Mouse (Mus musculus) fat pad, adult 2 months (tissue): ENCODE data around the gene Pank1.

Source experiments
- DNase-seq: peaks from one replicate; pipeline ENCODE4 v3.0.0-alpha.2; 2011; ENCODE audit warnings: low read depth, low spot score; ENCODE audit errors: extremely low read depth

Gene Pank1

DNA sequence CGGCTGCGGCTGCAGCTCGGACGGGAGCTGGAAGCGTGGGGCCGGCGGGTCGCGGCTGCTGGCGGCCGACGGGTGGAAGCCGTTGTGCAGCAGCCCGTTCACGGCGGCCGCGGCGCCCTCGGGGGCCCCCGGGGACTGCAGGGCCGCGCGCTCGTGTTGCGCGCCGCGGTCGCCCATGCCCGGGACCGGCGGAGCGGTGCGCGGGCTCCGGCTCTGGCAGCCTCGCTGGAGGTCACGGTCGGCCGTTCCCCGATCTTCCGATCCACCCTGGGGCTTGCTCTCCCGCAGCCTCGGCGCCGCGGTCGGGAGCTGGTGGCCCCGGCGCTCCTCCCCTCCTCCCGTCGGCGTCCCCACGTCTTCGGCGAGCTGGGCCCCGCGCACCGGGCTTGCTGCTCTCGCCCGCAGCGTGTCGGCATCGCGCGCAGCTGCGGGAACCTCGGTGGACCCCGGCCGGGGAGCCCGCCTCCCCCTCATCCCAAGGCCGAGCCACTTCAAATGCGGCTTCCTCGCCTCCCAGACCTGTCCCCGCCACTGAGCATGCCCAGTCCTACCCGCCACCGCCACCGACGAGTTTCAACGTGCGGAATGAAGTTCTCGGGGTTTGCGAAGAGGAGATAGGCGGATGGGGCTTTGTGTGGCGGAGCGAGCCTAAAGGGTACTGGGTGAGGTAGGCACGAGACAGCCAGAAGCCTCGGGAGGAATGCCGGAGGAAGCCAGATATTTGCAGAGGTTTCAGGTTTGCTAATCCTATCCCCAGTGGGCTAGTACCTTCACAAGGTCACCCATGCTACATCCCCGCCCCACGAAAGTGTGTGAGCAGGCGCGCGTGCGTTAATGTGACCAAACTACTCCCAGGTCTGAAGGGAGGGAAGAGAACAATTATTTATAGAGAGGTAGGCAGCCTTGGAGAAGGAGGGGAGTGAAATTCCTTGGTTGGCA lies at the start of gene Pank1:
TSS of gene Pank1 (minus strand) at position 853 of the 939 bp plus-strand sequence.
- no peak for DNase-seq

DNA sequence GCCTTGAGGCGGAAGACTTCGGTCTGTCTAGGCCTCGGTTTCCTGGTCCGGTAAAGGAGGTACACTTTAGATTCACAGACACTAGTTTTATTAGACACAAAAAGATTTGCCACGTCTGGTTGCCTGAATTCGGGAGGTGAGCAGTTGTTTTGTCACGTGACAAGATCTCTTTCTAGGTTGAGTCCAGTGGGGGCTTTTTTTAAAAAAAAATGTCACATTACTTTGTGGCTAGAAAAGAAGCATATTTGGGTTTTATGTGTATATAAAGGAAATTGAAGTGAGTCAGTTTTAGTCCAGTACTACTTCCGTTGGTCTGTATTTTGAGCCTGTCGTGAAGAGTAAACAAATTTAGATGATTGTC lies 43.3 kb upstream of the Pank1 start:
- no peak for DNase-seq

DNA sequence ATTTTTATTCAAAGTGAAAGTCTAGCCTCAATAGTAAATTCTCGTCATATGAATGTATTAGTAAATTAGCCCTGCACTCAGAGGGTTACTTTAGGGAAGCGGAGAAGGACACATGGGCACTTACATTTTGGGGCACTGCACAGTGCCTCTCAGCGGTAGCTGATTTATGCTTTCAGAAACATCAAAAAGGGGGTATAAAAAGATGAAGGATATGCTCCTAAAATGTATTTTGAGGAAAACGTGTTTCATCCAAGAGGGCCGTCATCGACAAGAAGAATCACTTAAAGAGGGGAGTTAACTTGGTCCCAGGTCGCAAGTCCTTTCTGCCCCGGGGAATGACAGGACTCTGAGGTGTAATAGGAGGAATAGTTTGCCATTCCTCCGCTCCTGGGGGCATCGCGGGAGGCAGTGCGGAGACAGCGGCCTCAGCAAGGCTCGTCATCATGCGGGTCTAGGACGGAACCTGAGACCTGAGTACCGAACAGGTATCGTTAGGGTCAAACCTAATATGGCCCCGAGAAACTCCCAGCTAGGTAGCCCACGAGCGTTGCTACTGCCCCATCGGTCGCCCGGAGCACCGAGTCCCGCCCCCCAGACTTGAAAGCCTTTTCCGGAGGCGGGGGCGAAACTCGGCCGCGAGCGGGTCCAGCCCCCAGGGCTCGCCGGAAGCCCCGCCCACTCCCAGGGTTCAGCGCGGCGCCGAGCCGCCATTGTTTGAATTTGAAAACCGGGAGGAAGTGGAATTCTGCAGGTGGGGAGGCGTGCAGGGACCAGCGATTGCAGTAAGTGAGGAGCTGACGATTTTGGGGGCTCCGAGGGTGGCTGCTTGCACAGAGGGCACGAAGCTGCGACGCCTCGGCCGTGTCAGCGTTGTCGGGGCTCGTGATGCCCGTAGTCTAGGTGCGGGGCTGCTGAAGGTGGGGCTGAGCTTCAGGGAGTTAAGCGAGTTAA lies 42.7 kb upstream of the Pank1 start, which contains the start of gene Kif20b:
TSS of gene Kif20b (plus strand) at position 710 of the 951 bp plus-strand sequence.
- DNase-seq, result no peak

DNA sequence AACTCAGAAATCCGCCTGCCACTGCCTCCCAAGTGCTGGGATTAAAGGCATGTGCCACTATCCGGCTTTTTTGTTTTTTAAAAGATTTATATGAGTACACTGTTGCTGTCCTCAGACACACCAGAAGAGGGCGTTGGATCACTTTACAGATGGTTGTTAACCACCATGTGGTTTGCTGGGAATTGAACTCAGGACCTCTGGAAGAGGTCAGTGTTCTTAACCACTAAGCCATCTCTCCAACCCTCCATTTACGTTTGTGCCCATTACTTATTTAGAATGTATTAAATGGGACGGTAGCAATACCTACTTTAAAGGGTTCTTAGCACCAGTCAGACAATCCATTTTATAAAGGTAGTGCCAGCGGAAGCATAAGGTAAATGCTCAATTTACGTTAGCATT lies 42.0 kb upstream of the Pank1 start:
- DNase-seq, result no peak

DNA sequence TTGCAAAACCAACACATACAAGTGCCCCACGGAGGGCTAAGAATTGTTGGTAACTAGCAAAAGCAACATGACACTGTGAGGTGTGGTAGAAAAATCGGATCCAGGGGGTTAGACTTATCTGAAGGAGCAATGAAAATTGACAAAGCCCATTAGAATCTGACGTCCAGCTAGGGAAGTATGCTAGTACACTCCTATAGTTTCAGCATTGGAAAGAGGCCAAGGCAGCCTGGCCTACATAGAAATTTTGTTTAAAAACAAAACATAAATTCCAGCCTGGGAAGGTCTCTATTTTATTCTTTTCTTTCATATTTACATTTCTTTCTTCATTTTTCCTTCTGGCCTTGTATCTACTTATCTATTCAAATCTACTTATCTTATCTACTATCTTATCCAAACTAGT lies 41.3 kb upstream of the Pank1 start:
- no peak for DNase-seq

DNA sequence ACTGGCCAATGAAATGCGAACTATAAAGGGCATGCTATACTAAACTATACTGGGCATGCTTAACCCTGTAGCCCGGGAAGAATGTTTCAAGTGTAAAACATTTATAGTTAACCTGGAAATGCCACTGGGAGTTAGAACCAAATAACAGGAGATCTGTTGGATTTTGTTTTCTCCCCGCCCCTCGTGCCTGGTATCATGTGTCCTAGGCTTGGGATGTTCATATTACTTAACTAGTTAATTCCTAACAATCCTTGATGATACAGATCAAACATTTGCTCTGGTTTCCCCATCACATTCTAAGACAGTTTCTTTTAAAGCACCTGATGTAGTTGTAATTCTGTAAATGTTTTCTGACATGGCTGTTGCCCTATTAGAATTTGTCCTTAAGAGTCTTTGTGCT lies 40.8 kb upstream of the Pank1 start:
- DNase-seq, result no peak

DNA sequence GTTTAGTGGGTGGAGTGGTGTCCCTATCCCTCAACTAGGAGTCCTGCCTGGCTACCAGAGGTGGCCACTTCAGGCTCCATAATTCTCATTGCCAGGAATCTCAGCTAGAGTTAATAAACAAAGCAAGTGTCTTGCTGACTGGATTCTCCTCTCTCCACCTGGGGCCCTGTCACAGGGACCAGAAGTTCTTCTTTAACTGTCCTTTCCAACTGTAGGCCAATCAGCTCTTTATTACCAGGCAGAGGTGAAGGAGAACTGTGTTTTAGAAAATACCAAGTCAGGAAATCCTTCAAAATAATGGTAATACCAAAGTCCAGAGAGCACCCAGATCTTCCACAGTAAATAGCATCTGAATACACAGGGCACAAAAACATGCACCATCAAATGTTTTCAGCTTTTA lies 33.1 kb upstream of the Pank1 start:
- DNase-seq, result no peak

DNA sequence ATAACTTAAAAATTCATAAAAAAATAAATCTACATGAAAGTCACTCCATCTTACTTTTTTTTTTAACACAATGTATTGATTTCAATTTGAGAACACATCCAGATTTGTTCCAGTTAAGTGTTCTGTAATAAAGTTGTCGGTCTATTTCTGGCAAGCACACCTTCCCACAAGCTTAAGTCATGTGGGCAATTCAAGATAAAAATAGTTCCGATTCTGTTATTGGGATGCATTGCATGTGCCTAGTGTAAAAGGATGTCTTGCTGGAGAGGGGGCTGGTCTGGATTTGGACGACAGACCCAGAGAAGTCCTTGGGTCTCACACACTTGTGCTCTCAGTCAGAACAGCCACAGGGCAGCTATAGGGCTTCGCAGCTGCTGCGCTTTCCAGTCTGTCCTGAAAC lies 27.5 kb upstream of the Pank1 start:
- DNase-seq, result no peak

DNA sequence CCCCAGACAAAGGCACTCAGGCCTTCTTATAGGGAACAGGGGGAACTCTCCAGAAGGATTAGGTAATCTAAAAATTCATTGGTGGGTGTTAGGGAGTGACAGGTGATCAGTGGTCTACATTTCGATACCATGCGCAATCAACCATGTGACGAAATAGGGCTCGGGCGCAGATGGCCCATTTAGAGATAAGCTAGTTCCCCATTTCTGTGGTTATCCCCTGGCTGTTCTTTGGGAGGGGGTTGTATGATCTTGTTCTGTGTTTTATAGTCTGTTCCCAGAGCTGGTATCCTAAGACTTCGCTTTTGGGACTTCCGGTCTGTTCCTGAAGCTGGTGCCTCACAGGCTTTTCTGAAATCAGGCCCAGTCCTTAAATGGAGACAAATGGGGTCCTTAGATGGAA lies 26.2 kb upstream of the Pank1 start:
- DNase-seq, result no peak

DNA sequence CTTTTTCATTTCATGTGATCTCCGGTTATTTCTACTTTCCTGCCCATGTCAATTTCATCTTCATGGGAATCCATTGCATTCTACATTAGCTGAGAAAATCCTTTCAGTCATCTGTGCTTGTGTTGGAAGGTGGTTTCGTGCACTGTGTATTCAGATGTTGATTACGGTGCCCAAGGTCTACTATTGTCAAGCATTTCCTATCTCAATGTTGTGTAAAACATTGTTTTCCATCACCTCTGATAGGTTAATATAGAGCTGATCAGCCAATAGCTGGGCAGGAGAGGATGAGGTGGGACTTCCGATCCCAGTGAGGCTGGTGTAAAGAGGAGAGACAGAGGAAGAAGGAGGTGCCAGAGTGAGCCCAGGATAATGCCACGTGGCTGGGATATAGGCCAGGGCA lies 24.8 kb upstream of the Pank1 start:
- DNase-seq, result no peak

DNA sequence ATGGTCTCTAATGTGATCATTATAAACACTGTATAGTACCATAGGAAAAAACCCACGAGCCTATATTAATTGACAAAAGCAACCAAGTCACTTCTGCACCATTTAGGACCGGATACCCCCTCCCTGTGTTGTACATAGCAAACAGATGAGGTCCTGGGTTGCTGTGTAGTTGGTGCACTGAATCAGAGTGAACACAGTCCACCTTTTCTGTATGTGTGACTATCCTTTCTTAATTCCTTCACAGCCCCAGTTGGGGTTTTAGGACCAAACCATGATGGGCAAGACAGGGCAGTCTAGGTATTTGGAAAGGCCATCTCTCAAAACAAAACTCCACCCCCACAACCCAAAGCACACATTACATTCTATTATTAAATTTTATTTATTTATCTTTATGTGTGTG lies 22.5 kb upstream of the Pank1 start:
- no peak for DNase-seq

DNA sequence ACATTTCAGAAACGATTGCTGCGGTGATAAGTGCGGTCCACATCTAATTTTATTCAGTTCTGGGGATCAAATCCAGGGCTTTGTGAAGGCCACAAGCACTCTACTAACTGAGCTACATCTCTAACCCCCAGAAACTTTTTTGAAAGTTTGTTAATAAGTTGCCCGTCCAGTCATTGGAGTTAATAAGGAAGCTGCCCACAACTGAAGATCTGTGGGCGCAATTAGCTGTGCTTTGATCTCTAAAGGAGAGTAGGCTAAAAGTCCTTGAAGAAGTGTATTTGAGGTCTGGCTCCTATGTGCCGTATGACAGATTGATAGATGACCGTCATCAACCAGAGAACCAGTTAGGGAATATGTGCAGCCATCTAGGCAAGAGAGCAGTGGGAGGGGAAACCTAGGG lies 22.0 kb upstream of the Pank1 start:
- DNase-seq, result no peak

DNA sequence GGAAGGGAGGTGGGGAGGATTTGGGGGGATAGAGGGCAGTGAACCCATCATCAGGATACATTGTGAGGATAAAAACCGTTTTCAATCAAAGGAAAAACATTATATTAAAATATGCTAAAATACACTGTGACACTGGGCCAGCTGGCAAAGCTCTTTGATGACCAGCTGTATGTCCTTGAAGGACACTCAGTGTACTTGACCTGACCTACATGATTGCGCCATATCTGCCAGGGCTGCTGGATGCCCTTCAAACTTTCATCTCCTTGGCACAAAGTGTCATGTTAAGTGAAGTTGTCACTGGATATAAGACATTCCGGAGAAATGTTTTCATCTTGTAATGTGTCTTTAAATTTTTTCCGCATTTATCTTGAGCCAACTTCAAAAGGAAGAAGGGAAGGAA lies 19.7 kb upstream of the Pank1 start:
- DNase-seq, result no peak

DNA sequence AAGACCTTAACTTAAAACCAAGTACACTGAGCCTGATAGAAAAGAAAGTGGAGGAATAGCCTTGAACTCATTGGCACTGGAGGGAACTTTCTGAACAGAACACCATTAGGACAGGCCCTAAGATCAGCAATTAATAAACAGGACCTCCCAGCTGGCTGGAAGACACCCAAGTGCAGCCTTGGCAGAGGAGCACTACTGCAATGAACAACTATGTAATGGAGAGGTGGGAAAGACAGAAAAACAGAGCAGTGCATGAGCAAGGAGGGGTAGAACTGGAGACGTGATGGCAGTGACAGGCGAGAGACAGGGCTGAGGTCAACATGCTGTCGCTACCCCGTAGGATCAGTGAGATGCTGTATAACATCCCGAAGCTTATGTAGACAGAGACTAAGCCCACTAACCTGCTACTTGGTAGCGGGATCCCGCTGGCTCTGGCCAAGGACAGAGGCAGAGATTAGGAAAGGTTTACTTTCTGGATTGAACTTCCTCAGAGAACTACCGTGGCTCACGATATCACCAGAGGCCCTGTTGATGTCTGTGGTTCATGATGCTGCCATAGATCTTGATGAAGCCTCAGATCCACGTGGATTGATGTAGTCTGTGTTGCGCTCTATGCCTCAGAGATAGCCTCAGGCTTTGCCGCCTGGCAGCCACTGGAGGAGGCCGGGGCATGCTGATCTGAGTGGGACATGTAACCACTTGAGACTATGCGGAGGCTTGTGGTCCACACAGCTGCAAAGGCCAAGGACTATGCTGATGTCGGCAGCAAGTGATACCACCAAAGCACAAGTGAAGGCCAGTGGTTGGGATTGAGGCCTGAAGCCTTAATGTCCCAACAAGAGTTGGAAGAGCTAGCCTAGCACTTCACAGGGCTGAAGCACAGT lies 18.1 kb upstream of the Pank1 start:
- no peak for DNase-seq

DNA sequence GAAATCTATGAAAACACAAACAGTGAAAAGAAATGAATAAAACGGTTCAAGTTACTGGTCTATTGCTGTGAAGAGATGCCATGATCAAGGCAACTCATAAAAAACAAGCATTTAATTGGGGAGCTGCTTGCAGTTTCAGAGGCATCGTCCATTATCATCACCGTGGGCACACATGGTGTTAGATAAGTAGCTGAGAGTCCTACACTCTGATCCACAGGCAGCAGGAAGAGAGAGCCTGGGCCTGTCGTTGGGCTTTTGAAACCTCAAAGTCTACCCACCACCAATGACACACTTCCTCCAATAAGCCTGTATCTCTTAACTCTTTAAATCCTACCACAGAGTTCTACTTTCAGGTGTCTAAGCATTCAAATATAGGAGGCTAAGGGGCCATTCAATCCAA lies 15.8 kb upstream of the Pank1 start:
- no peak for DNase-seq

DNA sequence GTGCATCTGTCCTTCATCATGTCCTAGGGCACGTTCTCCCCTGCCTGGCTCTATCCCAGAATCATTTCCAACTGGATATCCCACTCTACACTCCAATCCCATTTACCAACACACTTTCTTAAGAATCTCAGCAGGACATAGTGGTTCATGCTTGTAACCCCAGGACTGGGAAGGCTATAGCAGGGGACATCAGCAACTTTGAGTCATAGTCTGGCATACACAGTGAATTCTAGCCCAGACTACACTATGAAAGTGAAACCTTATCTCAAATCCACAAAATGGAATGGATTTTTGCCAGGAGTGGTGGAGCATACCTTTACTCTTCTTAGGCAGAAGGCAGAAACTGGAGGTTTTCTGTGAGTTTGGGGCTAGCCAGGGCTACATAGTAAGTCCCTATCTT lies 12.3 kb upstream of the Pank1 start:
- no peak for DNase-seq

DNA sequence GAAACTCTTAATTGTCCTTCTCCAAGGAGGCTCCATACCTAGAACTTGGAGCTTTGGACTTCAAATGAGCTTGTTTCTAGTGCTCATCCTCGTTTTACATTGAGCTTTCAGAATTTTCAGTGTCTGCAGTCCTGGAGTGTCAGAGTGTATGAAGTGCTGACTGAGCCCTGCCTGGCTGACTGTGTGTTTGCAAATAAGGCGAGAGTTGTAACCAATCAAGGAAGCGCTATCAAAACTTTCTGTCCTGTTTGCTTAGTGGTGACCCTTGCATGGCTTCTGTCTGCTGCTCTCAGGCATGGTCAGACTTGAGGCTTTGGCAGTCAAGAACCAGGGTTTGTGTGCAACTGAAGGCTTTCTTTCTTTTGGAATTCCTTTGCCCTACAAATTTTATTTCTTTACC lies 11.7 kb upstream of the Pank1 start:
- no peak for DNase-seq

DNA sequence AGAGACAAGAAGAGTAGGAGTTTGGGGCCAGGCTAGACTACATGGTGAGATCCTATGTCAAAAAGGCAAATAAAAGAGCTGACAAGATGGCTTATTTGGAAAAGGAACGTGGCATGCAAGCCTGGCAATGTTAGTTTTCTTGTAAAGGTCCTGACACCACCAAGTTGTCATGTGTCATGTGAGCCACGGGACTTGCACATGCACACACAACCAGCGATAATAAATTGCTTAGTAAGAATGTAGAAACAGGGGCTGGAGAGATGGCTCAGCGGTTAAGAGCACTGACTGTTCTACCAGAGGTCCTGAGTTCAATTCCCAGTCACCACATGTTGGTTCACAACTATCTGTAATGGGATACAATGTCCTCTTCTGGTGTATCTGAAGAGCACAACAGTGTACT lies 7.1 kb upstream of the Pank1 start:
- no peak for DNase-seq

DNA sequence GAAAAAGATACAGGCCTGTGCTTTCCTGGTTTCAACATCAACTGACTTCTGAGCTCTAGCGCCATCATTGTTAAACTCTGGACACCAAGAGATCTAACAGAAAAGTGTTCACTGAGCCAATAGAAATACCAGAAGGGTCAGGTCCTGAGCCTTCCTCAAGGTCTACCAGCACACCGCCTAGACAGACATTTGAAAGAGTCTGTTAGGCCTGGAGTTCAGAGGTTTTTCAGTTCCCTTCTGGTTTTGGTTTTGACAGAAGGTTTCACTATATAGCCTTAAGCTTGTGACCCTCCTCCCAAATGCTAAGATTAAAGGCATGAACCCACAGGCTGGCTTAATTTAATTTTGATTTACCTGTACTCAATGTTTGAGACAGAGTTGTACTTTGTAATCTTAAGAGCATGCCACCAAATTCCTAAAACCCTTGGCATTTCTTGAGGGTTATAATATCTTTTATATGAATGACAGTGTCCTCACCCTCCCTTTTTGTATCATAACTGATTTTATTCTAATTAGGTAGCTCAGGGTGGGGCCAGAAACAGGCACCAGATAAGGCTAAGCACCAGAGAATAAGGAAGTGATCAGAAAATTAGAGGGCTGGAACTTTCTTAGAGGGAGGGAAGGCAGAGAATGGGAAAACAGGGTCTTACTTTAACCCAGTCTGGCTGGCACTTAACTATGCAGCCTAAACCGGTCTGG lies 4.4 kb upstream of the Pank1 start:
- DNase-seq, result no peak

DNA sequence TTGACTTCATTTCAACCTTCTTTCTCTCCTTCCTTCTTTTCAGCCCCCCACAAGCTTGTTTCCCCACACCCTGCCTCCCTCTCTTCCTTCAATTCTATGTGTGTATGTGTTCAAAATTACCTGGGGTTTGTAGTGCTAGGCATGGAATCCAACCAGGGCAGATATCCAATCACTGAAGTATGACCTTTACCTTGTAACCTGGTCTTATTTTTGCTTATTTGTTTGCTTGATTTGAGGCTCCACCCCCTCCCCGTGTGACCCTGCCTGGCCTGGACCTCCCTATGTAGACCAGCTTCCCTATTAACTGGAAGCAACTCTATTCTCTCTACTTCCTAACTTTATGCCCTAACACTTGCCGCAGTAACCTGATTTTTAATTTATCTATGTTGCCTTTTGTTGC lies 3.2 kb upstream of the Pank1 start:
- no peak for DNase-seq
